Comparison of ENCODE assay signal across 12 mouse cellular contexts in genomic region chr14:20377112-20377521, GRCm38 (mm10). TPM values are rescaled to one million over a fixed set of nuclear protein-coding genes. Genes with fewer than 3 reads are reported as not detected.
DNase-seq lines count a peak whose midpoint lies in the region; ATAC-seq lines count a peak whose summit lies in the region.
"Had no signal": no experiment of that assay in that cellular context is flagged by ENCODE, and none has a peak within 500 bp of the region (broad histone marks: within the 10 kb centered on the region; RNA-seq: fewer than 3 reads in every experiment).

No protein-coding gene starts in this region.

- ATAC-seq in kidney, embryonic 15.5 days (replicated peaks; ENCODE audit: low FRiP score) = no peak
- peak; percentile 72 for ATAC-seq in liver, embryonic 16.5 days (ENCODE audit: low read depth)
- ATAC-seq: forebrain, postnatal 0 days; intestine, postnatal 0 days had no signal

- H3K4me3 ChIP-seq in kidney, embryonic 15.5 days (replicated peaks) = no peak overlapping the region
- H3K4me3 ChIP-seq in liver, embryonic 16.5 days (ENCODE audit: low read depth, low read length) = no peak overlapping the region

- H3K36me3 ChIP-seq in kidney, embryonic 15.5 days = peaks cover 74% of the 10 kb centered on the region
- no peaks in the 10 kb centered on the region; the same call in 1 of the 2 replicates for H3K36me3 ChIP-seq in liver, embryonic 16.5 days (ENCODE audit: control insufficient read depth, insufficient read depth)

- no peaks in the 10 kb centered on the region for H3K4me1 ChIP-seq in kidney, embryonic 15.5 days
- peaks cover 6% of the 10 kb centered on the region; the same call in 1 of the 2 replicates for H3K4me1 ChIP-seq in liver, embryonic 16.5 days (ENCODE audit: control insufficient read depth, low read depth, low read length)

- no peak overlapping the region for H3K27ac ChIP-seq in kidney, embryonic 15.5 days
- no peak overlapping the region for H3K27ac ChIP-seq in liver, embryonic 16.5 days (ENCODE audit: low read length)

- peak; percentile 32 for DNase-seq in kidney, postnatal 10 days
- peak; percentile 65 for DNase-seq in MN1 (ENCODE audit: low spot score)
- DNase-seq in adrenal gland, postnatal 10 days = peak; percentile 64
- DNase-seq in gastrocnemius, postnatal 25 days = no peak
- DNase-seq in testis, postnatal 10 days (ENCODE audit: low spot score) = no peak
- DNase-seq: cerebellum, adult 11 months; forebrain, postnatal 0 days; heart, adult 11 months; left cerebral cortex, postnatal 4 days had no signal

- WGBS in kidney, embryonic 15.5 days = 76% methylated on average over 4 of the region's 4 CpGs
- WGBS in liver, embryonic 16.5 days (ENCODE audit: insufficient replicate concordance) = 42% methylated on average over 4 of the region's 4 CpGs

- H3K9me3 ChIP-seq in kidney, embryonic 15.5 days (replicated peaks) = no peaks in the 10 kb centered on the region
- H3K9me3 ChIP-seq in liver, embryonic 16.5 days (replicated peaks; ENCODE audit: control insufficient read depth, low read length) = no peaks in the 10 kb centered on the region

- H3K4me2 ChIP-seq in kidney, embryonic 15.5 days = no peak overlapping the region
- no peak overlapping the region for H3K4me2 ChIP-seq in liver, embryonic 16.5 days (ENCODE audit: low read depth, low read length)

- H3K9ac ChIP-seq in kidney, embryonic 15.5 days = no peak overlapping the region
- H3K9ac ChIP-seq in liver, embryonic 16.5 days (ENCODE audit: low read depth, low read length) = no peak overlapping the region
- H3K9ac ChIP-seq: forebrain, postnatal 0 days had no signal

- no peaks in the 10 kb centered on the region for H3K27me3 ChIP-seq in kidney, embryonic 15.5 days
- H3K27me3 ChIP-seq in liver, embryonic 16.5 days (ENCODE audit: control insufficient read depth, insufficient read depth, low read depth, low read length) = no peaks in the 10 kb centered on the region

RNA-seq across cellular contexts. Expression of gene Dnajc9, which starts 11.6 kb away (rescaled TPM):
- polyA plus RNA-seq in kidney, embryonic 15.5 days (2015; fragmentation: Nextera tagmentation; extraction: Ambion mirVana) = 180 and 183 TPM in 2 replicates
- 10 to 100 TPM; 33.7 to 36.6 TPM for total RNA-seq in adrenal gland, postnatal 10 days (2021)
- 94.0 and 103 TPM in 2 replicates for polyA plus RNA-seq in liver, embryonic 16.5 days (2015; fragmentation: Nextera tagmentation; extraction: Ambion mirVana)
- total RNA-seq in gastrocnemius, postnatal 25 days (2021) = 1 to 10 TPM; 9.1 to 9.3 TPM

RNA-seq across cellular contexts. Expression of gene Mrps16, which starts 16.3 kb away (rescaled TPM):
- 96.5 and 97.3 TPM in 2 replicates for polyA plus RNA-seq in kidney, embryonic 15.5 days (2015; fragmentation: Nextera tagmentation; extraction: Ambion mirVana)
- total RNA-seq in adrenal gland, postnatal 10 days (2021) = 100 to 1,000 TPM in 1 of 2 experiments, 10 to 100 TPM in 1; 93.8 to 101 TPM
- polyA plus RNA-seq in liver, embryonic 16.5 days (2015; fragmentation: Nextera tagmentation; extraction: Ambion mirVana) = 40.4 and 47.2 TPM in 2 replicates
- total RNA-seq in gastrocnemius, postnatal 25 days (2021) = 10 to 100 TPM; 39.9 to 48.4 TPM

RNA-seq across cellular contexts. Expression of gene Fam149b, which starts 29.2 kb away (rescaled TPM):
- 34.5 and 40.0 TPM in 2 replicates for polyA plus RNA-seq in kidney, embryonic 15.5 days (2015; fragmentation: Nextera tagmentation; extraction: Ambion mirVana)
- total RNA-seq in adrenal gland, postnatal 10 days (2021) = 10 to 100 TPM; 29.3 to 35.3 TPM
- 7.1 and 8.8 TPM in 2 replicates for polyA plus RNA-seq in liver, embryonic 16.5 days (2015; fragmentation: Nextera tagmentation; extraction: Ambion mirVana)
- 10 to 100 TPM; 19.7 to 20.8 TPM for total RNA-seq in gastrocnemius, postnatal 25 days (2021)

RNA-seq across cellular contexts. Expression of gene Ecd, which starts 29.2 kb away (rescaled TPM):
- 54.4 and 61.5 TPM in 2 replicates for polyA plus RNA-seq in kidney, embryonic 15.5 days (2015; fragmentation: Nextera tagmentation; extraction: Ambion mirVana)
- total RNA-seq in adrenal gland, postnatal 10 days (2021) = 10 to 100 TPM; 38.8 to 42.3 TPM
- polyA plus RNA-seq in liver, embryonic 16.5 days (2015; fragmentation: Nextera tagmentation; extraction: Ambion mirVana) = 24.5 and 24.8 TPM in 2 replicates
- 10 to 100 TPM; 27.0 to 28.3 TPM for total RNA-seq in gastrocnemius, postnatal 25 days (2021)

Comparison
In these comparisons a context has a peak if more than half of its experiments do, and no peak if none do; other contexts are left out.
1. DNase-seq: peak in kidney, postnatal 10 days (single experiment), MN1 (single experiment) and adrenal gland, postnatal 10 days (single experiment); none in gastrocnemius, postnatal 25 days (single experiment) and testis, postnatal 10 days (single experiment).